Mouse (Mus musculus) embryonic fibroblast, embryonic 13.5 days (primary cell): ENCODE measurements around the gene Smad3.

Source experiments
- CTCF ChIP-seq: IDR thresholded peaks from 2 replicates; pipeline ENCODE4 v1.5.1; 2011; ENCODE audit warnings: mild to moderate bottlenecking, control low read depth, low read length, moderate library complexity, borderline replicate concordance; ENCODE audit not compliant: insufficient read depth
- POLR2A ChIP-seq: IDR thresholded peaks from 2 replicates; pipeline ENCODE4 v1.6.1; 2011; ENCODE audit warnings: low read depth, mild to moderate bottlenecking, control low read depth, low read length, moderate library complexity

DNA sequence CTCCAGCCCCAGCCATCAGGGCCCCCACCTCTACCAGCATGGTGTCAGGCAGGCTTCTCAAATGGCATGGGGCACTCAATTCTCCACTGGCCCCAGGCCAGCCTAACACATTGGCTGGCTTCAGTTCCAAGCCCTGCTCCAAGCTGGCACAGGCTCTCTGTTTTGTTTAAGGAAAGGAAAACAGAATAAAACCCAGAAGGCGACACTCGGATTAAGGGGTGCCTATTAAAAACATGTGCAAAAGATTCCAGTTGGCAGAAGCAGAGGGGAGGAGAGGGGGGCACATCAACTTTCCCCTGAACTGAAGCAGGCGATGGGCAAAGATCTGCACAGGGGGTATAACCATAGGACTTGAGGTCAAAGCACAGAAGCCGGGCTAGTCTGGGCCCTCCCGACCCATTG lies 98.8 kb downstream of the Smad3 start:
- TF ChIP-seq CTCF, result no peak
- TF ChIP-seq POLR2A, result no peak
